Mouse (Mus musculus) gastrocnemius, postnatal 14 days (tissue): ENCODE measurements at regions not wholly inside any gene's neighbourhood (a gene's known extent, or its start where the extent isn't known, plus 50 kb on each side); places are given as distances from the start of the nearest gene placed in this dataset.
"Not testable (repeated sequence)": the region's sequence is repeated elsewhere in the genome, so short reads cannot be mapped to it uniquely, and the experiment has no call there.

Experiments used
- DNase-seq: peaks from one replicate; pipeline ENCODE4 v3.0.0; 2021; ENCODE audit warnings: mixed read lengths
- intact Hi-C: fragments of 180-260 bp; cut with DNase I; formaldehyde crosslinking; loops from one replicate; pipeline ENCODE4 v1.15.1; 2025; ENCODE audit warnings: low total_unique reads

DNA sequence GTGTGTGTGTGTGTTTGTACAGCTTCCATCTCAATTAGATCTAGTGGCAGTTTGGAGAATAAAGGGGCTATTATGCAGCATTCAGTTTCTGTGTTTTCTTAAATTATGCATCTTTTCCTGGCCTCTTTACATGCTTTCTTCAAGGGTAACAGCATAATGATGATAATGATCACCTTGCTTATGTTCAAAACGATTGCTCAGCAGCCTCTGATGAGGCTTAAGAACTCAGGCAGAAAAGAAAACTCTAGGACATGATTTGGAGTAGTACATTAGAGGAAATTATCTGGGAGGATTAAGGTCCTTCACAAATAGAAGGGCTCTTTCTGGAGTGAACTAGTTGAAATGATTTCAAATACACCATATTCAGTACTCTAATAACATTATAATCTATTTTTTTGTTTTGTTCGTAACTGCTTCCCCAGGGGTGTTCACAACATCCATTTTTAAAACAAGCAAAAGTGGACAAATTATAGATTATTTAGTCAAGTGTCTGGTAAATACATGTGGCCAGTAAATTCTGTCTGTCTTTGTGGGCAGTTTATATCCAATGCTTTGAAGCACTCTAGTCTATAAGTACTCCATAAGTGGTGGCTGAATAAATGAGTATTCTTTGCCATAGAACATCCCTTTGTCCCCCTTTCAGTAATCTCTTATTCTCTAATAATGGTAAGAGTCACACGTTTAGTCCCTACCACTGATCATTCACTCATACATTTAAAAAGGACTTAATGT lies 526.9 kb upstream of the Kif18a start:
- DNase-seq = no peak
- intact Hi-C loops = no loop called here

DNA sequence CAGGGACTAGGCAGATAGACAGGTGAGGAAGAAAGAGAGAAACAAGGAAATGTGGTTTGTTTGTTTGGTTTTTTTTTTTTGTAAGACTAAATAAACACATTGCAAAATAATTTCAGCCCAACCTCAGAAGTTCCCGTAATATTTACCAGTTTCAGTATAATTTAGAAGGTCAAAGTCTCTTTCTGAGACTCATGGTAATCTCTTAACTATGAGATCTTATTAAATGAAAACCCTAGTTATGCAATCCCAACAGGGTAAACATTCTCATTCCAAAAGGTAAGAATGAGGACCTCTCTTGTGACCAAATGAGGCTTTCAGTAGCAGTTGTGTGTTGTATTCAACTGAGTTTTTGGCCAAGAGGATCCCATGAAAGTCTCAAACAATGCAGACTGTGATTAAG lies 524.7 kb upstream of the Kif18a start:
- no peak for DNase-seq
- intact Hi-C loops = no loop called here

DNA sequence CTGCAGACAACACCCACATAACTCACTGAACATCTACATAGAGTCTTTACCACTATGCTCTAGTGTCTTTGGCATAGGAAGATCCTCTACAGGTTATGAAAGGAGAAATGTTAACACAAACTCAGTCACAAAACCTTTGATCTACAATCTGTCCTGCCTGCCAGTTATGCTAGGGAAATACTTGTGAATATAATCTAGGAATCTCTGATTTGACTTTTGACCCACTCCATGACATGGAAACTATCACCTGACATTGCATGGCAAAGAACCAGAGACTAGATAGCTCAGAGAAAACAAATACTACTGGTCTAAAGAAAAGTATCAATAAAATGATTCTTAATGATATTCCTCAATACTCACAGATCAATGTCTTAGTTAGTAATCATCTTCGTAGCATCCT lies 524.3 kb upstream of the Kif18a start:
- intact Hi-C loops = no loop called here
- DNase-seq = no peak

DNA sequence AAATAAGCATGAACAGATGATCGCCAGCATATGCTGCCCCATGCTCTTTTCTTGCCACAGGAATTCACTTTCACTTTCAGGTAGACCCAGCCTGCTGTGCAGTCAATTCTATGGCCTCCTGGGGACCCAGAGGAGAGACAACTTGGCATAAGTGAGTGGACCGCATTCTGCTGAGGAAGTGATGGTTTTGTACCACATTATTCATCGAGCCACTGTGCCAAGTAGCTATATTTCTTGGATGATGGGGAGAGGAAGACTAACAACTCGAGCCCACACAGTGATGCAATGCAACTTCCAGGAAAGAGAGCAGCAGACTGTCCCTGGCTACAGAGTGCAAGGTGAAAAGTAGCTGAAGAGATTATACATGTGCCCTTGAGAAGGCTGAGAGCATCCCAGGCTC lies 515.8 kb upstream of the Kif18a start:
- intact Hi-C loops = no loop called here
- no peak for DNase-seq

DNA sequence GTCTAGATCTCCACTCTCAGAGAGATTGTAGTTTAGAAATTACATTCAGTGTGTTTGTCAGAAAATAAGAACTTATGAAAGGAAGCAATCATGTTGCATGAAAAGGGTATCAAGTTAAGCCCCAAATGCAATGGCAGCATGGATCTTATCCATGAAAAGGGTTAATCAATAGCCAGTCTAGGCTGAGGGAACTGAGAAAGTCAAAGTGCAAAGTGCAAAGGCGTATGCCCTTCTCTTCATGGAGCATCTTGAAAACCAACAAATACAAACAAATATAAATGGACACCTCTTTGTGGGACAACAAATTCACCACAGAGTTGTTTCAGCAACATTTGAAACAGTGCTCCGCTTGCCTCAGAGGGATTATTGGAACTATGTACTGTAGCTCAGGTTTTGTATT lies 514.1 kb upstream of the Kif18a start:
- intact Hi-C loops = no loop called here

DNA sequence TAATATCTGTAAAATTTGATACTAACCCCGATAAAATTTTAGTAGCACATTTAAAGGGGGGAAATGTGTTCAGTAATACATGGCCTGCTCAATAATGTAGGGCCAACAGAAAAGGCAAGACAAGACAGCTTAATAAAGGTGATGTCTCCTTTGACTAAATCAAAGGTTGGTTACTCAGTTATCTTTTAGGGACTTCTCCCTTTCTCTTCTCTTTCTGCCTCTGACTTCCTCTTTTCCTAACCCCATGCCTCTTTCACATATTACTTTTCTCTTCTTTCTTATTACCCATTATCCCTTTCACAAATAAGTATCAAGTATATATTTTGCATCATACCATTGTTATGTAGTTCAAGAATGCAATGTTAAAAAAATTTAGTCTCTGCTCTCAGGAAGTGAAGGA lies 510.2 kb upstream of the Kif18a start:
- DNase-seq = no peak
- intact Hi-C loops = no loop called here

More for the DNA sequence above, 514.1 kb upstream of the Kif18a start:
- no peak for DNase-seq

DNA sequence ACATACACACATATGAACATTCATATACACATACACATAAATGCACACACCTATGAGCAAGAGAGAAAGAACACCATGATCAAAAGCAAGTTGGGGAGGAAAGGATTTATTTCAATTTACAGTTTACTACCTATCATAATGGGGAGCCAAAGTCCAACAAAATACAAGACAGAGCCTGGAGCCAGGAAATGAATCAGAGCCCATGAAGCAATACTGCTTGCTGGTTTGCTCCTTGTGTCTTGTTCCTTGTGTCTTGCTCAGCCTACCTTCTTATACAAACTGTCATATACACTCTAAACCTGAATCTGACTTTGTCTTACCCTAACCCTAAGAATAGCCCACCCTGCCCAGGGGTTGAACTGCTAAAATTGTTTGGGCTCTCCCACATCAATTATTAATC lies 497.1 kb upstream of the Kif18a start:
- intact Hi-C loops = no loop called here
- no peak for DNase-seq

DNA sequence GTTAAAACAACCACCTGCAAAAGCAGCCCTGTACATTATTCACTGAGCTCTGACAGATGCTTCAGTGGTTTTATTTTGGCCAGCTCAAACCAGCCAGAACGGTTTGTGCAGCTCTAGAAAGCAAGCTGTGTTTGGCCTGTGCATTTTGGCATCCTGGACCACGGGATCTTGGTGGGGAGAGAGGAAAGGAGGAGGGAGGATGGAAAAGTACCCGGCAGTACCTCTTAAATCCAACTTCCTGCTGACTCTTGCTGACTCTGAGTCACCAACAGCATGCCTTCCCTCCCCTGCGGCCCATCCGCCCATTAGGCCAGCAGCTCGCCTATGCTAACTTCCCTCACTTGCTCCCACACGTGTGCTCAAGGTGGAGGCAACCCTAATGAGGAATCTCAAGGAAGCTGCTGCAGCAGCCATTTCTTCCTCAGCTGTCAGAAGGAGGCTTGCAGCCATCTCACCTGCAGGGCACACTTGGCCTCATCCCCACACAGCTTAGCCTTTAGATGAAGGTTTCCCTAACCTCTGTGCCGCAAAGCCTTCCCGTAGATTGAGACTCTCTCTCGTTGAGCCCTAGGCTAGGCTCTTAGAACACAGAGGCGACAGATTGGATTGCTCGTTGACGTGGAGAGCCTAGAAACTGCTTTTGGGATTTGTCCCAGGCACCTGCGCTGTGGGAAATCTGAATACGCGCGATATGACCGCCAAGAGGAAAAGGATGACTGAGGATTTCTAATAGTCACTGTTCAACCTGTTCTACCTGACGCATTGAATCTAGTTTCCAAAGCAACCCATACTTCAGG lies 495.2 kb upstream of the Kif18a start:
- intact Hi-C loops = no loop called here
- DNase-seq = no peak

DNA sequence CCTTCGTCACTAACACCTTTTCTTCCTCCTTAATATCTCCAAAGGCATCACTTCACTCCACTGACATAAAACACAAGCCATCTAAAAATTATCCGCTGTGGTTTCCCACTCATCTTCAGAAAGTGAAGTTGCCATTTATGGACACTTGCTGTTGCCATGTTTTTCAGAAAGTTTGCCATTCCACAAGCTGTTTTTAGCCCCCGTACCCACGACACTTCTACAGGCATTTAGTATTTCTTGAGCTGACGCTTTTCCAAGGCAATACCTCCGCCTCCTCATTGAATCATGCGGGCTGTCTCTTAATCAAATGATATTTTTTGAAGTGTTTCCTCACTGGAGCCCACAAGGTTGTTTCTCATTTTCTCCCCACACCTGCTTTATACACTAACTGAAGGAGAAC lies 491.4 kb upstream of the Kif18a start:
- intact Hi-C loops = no loop called here
- DNase-seq = no peak

DNA sequence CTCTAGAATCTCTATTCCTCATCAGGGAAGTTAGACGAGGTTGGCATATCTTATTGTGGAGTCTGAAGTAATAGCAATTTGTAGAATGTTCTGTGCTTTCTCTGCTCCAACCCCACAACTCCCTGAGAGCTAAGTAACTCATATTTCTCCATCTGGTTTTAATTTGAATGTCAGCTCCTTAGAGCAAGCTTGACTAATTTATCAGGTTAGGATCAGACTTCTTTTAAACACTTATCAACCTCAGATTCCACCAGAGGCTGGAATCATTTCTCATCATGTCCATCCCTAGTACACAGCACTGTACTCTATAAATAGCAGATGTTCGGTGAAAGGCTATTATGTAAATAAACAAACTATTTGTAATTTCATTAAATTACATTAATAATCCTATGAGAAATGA lies 485.4 kb upstream of the Kif18a start:
- intact Hi-C loops = no loop called here
- no peak for DNase-seq

DNA sequence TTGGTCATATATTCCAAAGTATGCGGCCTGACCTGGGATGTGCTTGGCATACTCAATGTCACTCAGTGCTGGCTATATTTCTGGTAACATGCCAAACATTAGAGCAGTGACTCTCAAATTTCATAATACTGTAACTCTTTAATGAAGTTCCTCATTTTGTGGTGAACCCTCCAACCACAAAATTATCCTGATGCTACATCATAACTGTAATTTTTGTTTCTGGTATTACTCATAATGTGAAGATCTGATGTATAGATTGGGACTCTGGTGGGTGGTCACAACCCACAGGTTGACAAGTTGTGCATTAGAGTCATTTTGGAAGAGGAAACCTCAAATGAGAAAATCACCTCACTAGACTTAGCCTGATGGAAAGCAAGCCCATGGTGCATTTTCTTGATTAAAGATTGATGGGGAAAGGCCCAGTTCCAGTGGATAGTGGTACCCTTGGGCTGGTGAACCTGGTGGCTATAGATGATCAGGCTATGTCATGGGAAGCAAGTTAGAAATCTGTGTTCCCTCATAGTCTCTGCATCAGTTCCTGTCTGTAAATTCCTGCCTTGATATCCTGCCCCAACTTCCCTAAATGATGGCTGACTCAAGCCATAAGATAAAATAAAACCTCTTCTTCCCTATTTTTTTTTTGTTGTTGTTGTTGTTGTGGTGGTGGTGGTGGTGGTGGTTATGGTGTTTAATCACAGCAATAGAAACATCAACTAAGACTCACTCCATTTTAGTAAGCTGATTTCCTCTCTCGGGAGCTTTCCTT lies 483.5 kb upstream of the Kif18a start:
- no peak for DNase-seq
- intact Hi-C loops = no loop called here

DNA sequence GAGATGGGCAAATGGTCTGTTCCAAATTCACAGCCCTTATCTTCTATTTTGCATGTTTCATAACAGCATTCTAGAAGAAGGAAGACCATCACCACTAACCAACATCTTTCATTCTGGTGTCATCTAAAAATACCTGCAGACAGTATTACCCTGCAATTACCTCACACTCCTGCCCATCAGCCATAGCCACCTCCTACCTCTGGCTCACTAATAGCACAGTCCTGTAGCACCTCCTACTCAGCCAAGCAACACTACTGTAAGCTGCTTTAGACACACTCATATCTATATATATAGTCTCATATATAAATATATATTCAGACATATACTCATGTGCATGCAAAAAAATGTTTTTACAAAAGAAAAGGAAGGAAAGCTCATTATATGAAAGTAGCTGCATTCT lies 468.2 kb upstream of the Kif18a start:
- intact Hi-C loops = no loop called here

DNA sequence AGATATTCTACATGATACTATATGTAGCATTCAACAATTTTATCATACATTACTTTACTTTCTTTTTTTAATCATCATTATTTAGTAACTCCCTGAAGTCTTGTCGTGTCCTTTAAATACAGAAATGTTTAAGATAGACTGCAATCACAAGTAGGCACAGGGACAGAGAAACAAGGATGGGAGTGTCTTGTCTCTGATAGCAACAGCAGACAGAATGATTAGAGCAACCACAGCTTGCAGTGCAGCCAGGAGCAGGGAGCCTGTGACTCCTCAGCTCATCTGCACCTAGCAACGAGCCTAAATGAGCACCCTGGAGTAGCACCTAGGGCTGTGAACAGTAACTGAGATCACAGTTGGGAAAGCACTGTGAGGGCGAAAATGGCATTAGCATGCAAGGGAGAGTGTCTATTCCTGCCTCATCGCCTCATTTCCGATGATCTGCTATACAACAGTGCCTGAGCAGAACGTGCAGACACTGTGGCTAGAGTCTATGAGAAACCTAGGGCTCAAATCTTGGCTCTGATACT lies 467.4 kb upstream of the Kif18a start:
- intact Hi-C loops = no loop called here
- DNase-seq = no peak

More for the DNA sequence above, 468.2 kb upstream of the Kif18a start:
- no peak for DNase-seq

DNA sequence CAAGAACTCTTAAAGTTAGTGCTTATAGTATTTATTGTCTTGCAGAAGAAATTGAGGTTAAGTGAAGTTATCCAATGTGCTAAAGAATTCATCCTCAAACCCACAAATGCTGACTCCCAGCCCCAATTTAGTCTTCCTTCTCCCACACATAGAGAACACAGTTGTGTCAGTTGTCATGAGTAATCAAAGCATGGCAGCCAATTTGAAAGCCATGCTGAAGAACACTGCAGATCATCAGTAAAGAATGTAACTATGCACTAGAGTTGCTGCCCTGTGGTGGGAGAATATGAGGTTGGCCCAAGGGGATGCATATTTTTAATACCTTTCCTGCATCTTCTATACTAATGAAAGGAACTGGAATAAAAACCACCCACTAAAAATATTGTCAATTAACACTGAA lies 464.0 kb upstream of the Kif18a start:
- intact Hi-C loops = no loop called here
- no peak for DNase-seq

DNA sequence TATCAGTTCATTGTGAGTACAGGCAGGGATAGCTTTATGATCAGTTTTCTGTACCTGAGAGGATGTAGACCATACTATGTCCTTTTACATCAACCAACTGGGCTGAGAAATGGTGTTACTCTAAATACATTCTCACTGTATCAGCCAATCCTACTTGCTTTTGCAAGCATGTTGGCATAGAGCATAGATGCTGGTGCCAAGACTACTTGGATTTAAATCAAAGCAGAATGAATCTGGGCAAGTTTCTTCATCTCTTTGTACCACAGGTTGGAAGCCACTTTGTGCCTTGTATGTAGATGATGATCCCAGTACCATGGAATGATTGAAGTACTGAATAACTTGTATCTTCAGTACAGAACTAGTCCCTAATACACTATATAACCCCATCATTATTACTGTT lies 456.5 kb upstream of the Kif18a start:
- no peak for DNase-seq
- intact Hi-C loops = no loop called here

DNA sequence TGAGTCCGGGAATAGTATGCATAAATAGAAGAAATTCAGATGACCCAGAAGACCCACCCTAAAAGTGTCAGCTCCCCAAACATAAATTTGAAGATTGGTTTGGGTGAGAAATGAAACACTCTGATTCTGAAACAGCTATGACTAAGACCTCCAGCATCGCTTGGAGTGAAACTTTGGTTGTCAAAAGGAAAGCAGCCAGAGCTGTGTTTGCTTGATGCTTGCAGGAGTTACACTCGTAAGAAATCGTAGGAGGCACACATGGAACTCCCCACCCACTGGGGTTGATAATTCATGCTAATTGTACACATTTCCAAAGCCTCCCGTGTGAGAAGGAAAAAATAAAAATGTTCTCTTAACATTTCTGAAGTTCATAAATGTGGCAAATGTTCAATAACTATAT lies 454.6 kb upstream of the Kif18a start:
- DNase-seq = no peak
- intact Hi-C loops = no loop called here

DNA sequence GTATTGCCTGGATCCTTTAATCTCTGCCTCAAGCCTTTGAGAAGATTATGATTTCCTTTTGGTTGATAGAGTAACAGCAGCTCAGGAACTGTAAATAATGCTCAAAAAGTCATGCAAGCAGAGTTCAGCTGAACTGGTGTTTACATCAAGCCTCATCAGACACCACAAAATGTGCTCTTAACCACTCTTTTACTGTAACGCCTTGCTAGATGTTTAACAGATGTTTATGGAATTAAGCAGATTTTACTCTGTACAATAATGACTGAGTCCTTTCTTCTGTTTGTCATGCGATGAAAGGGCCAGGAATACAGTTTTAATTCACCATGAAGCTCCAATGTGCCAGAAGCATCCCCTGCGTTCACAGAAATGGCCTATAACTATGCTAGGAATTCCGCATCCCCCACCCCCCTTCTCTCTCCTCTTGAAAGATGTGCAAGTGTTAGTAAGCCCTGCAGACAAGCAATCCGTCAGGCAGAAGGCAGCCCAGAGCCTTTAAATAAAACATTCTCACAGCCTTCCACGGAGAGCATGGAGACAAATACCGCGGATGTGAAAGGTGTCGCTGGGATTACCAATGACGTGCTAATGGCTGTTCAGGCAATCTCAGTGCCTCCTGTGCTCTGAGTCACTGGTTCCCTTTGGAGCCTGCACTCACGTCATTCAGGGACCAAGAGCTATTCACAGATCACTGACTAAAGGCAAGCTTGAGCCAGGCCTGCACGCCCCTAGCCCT lies 453.3 kb upstream of the Kif18a start:
- DNase-seq = no peak
- intact Hi-C loops = no loop called here

DNA sequence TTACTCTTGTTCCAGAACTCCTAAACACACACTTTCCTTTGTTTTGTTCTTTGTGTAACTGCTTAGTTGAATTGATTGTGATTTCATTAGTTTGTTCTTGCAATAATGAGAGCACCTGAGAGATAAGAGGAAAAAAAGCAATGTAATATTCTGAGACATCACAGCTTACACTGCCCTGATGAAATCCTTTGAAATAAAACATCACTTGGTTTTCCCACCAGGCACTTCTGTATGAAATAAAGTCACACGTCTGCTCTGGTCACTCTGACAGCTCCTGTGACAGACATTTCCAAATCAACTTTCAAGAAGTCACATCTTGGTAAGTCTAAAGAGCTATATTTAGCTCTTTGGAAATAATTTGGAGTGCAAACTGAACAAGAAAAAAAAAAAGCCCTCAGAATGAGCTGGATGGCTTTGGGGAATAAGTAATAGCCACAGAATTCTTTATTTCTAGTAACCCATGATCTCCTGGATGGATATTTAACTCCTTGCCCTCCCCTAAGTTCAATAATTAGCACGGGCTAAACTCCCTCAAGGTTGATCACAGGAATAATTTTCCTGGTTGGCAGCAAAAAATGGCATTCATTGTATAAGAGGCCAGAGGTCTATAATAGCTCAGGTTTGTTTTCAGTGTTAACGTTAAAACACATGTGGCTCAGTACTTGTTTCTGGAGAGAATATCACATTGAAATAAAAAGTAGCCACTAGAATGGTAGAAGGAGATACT lies 452.4 kb upstream of the Kif18a start:
- no peak for DNase-seq
- intact Hi-C loops = no loop called here

DNA sequence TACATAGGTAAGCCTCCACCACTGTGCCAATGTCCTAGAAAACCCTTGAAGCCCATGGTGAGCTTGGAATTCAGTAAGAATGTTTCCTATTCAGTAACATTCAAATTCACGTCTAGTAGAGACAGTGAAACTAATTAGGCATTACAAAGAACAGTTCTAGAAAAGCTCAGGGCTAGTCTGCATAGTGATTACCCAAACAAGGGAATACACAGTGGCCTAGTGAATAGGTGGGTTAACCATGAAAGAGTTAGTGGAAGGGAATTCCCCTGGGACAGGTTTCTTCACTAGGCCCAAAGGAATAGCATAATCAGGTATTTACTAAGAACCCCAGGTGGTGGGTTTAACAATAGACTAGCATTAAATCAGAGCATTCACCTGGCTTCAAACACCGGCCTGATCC lies 436.7 kb upstream of the Kif18a start:
- intact Hi-C loops, DNase-seq: not testable (repeated sequence)
